In genomic region chr1:71971943-71972342, GRCm38 (mm10) we compare ENCODE assay signal across 15 mouse cellular contexts.
A peak's percentile ranks its signal among the peaks of the same experiment; 100 is the strongest.
DNase-seq lines count a peak whose midpoint lies in the region; ATAC-seq and TF ChIP-seq lines count a peak whose summit lies in the region.
"Had no signal": no experiment of that assay in that cellular context is flagged by ENCODE, and none has a peak within 500 bp of the region (broad histone marks: within the 10 kb centered on the region; RNA-seq: fewer than 3 reads in every experiment).

No protein-coding gene starts in this region.

- no peak overlapping the region for H3K27ac ChIP-seq in kidney, adult 2 months (ENCODE audit: insufficient read depth, low read depth, low read length)
- H3K27ac ChIP-seq: embryonic facial prominence, embryonic 12.5 days; forebrain, embryonic 15.5 days; liver, embryonic 12.5 days; stomach, embryonic 15.5 days had no signal

- intact Hi-C loops in heart, postnatal 14 days (cut with DNase I), result no loop called here

- no peak overlapping the region for H3K4me3 ChIP-seq in kidney, adult 2 months (ENCODE audit: insufficient read depth, low read depth, low read length)
- H3K4me3 ChIP-seq: embryonic facial prominence, embryonic 12.5 days; forebrain, embryonic 15.5 days; liver, embryonic 12.5 days; stomach, embryonic 15.5 days had no signal

- TF ChIP-seq POLR2A in kidney, adult 2 months (IDR thresholded peaks at IDR 0.05; ENCODE audit: low read depth, low read length), result no peak

- peak; percentile 3 for DNase-seq in layer of hippocampus, adult 9-11 months
- no peak for DNase-seq in layer of hippocampus, postnatal 25 days (ENCODE audit: extremely low spot score in 1 of 2, low spot score in 1 of 2)
- peak; percentile 11 for DNase-seq in urinary bladder, postnatal 25 days (ENCODE audit: low spot score)
- DNase-seq in urinary bladder, adult 2 months (ENCODE audit: low spot score), result no peak
- peak; percentile 50 to 58 for DNase-seq in heart, postnatal 14 days
- no peak for DNase-seq in kidney, adult 2 months
- no peak for DNase-seq in adrenal gland, adult 18-20 months (ENCODE audit: low spot score in 2 of 2)
- DNase-seq: cerebellum, adult 9-10 months; kidney, adult 9 months had no signal

- WGBS in kidney, adult 2 months, result 85% methylated on average over 6 of the region's 6 CpGs

- TF ChIP-seq CTCF in kidney, adult 2 months (conservative IDR thresholded peaks at IDR 0.05; ENCODE audit: insufficient read depth, insufficient read length, low read depth, low read length), result no peak

- H3K27me3 ChIP-seq in kidney, adult 2 months (replicated peaks; ENCODE audit: control insufficient read depth, insufficient read depth, low read length), result no peaks in the 10 kb centered on the region
- H3K27me3 ChIP-seq: embryonic facial prominence, embryonic 12.5 days; forebrain, embryonic 15.5 days; liver, embryonic 12.5 days; stomach, embryonic 15.5 days had no signal

- no peaks in the 10 kb centered on the region for H3K36me3 ChIP-seq in kidney, adult 2 months (ENCODE audit: control insufficient read depth, insufficient read depth, low read length)
- H3K36me3 ChIP-seq: embryonic facial prominence, embryonic 12.5 days; forebrain, embryonic 15.5 days; liver, embryonic 12.5 days; stomach, embryonic 15.5 days had no signal

- no peak for ATAC-seq in megakaryocyte, adult 5-6 weeks (ENCODE audit: poor library complexity, severe bottlenecking)
- ATAC-seq: CD4-positive, CD25-positive, alpha-beta regulatory T cell, adult 4 months; forebrain, embryonic 15.5 days; liver, embryonic 12.5 days had no signal

- no peaks in the 10 kb centered on the region for H3K4me1 ChIP-seq in kidney, adult 2 months (ENCODE audit: control insufficient read depth, insufficient read depth, low read length)
- H3K4me1 ChIP-seq: embryonic facial prominence, embryonic 12.5 days; forebrain, embryonic 15.5 days; liver, embryonic 12.5 days; stomach, embryonic 15.5 days had no signal

Comparison
In these comparisons a context has a peak if more than half of its experiments do, and no peak if none do; other contexts are left out.
1. DNase-seq: peak in layer of hippocampus, adult 9-11 months (single experiment), urinary bladder, postnatal 25 days (single experiment) and heart, postnatal 14 days (2 of 2); none in layer of hippocampus, postnatal 25 days (0 of 2), urinary bladder, adult 2 months (single experiment), kidney, adult 2 months (single experiment) and adrenal gland, adult 18-20 months (0 of 2).